Mouse (Mus musculus) testis, adult 2 months (tissue): Measurements from ENCODE around the gene Mtnr1a. TPM values are rescaled to one million over a fixed set of nuclear protein-coding genes. Genes with fewer than 3 reads are reported as not detected.

Experiments used
- H3K27ac ChIP-seq: fragments of 200-500 bp; 2 replicates; pipeline ENCODE4 v1.5.1; 2012; ENCODE audit warnings: low read depth, low read length; ENCODE audit not compliant: control insufficient read depth, insufficient read depth
- H3K27me3 ChIP-seq: fragments of 200-500 bp; 2 replicates; pipeline ENCODE4 v1.6.1; 2012; ENCODE audit warnings: mild to moderate bottlenecking, low read length, moderate library complexity; ENCODE audit not compliant: control insufficient read depth, insufficient read depth
- H3K36me3 ChIP-seq: fragments of 200-500 bp; 2 replicates; pipeline ENCODE4 v1.6.1; 2012; ENCODE audit warnings: mild to moderate bottlenecking, low read length; ENCODE audit not compliant: control insufficient read depth, insufficient read depth
- H3K4me1 ChIP-seq: fragments of 200-500 bp; 2 replicates; pipeline ENCODE4 v1.6.1; 2012; ENCODE audit warnings: low read length; ENCODE audit not compliant: control insufficient read depth, insufficient read depth
- H3K4me3 ChIP-seq: fragments of 200-500 bp; 2 replicates; pipeline ENCODE4 v1.5.1; 2012; ENCODE audit warnings: low read depth, mild to moderate bottlenecking, low read length, moderate library complexity, mixed read lengths; ENCODE audit not compliant: control insufficient read depth
- CTCF ChIP-seq: fragments of 200-500 bp; IDR thresholded peaks from 2 replicates; pipeline ENCODE4 v1.5.1; 2012; ENCODE audit warnings: low read depth, mild to moderate bottlenecking, inconsistent platforms, low read length, moderate library complexity; ENCODE audit not compliant: control insufficient read depth, insufficient read depth, insufficient replicate concordance
- POLR2A ChIP-seq: fragments of 200-500 bp; IDR thresholded peaks from 2 replicates; pipeline ENCODE4 v1.6.1; 2012; ENCODE audit warnings: low read depth, mild to moderate bottlenecking, inconsistent platforms, low read length, moderate library complexity; ENCODE audit not compliant: control insufficient read depth
- polyA plus RNA-seq: library from polyadenylated mRNA; depleted of rRNA; stranded (reverse); fragments of >200 nt; gene quantifications from 2 replicates; pipeline ENCODE4 v1.2.3, GENCODE M21; 2012; rRNA removed

Mtnr1a gene
- polyA plus RNA-seq, 1 experiment: 4.8 TPM

DNA sequence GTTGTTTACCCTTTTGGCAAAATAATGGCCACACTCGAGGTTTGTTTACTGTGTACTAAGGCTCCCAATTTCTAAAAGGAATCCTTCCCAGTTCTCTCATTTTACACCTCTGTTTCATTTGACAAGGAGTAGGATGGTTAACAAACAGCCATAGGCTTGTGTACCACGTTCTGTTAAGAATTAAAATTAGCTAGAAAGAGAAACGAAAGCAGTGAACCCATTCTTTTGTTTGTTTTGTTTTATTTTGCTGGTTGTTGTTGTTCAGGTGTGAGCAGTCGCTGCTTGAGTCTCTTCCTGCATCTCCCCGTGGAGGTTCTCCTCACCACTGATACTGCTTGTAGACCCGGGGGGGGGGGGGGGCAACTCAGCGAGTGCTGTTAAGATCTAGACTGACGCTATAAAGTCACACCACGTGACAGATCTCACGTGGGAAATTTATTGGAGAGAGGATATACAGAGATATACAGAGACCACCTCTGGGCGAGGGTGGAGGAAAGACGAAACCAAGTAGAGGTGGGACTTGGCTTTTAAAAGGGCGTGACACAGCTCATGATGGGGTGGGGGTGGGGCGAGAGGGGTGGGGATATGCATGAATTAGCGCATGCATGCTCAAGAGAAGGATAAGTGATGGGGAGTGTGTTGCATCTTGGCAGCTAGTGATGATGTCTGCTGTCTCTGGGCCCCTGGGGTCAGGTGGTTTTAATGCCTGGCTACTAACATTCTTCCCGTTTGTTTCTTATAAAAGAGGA, 41.3 kb downstream of the Mtnr1a start:
- TF ChIP-seq POLR2A: no peak
- TF ChIP-seq CTCF: no peak
- H3K4me3 ChIP-seq: no peak overlapping the region

DNA sequence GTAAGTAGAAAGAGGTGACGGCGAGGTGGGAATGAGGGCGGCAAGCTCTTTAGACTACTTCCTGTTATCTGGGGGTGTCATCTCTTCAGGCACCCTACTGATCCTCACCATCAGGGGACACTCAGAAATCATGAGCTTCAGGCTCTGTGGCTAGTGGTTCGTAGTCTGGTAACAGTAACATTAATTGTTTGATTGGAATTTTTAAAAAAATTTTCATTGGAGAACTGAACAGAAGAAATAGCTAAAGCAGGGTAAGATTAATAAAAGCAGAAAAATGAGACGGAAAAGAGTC, 41.8 kb downstream of the Mtnr1a start:
- Histone ChIP-seq H3K27me3 (no peaks in the 10 kb centered on the region; the same call in 1 of the 2 replicates), H3K4me3 (no peak overlapping the region), H3K4me1 (no peaks in the 10 kb centered on the region), H3K27ac (no peak overlapping the region), H3K36me3 (no peaks in the 10 kb centered on the region)
- TF ChIP-seq CTCF: no peak
- no peak for TF ChIP-seq POLR2A

More for the DNA sequence above, 41.3 kb downstream of the Mtnr1a start:
- no peaks in the 10 kb centered on the region for H3K36me3 ChIP-seq
- H3K27ac ChIP-seq: no peak overlapping the region
- H3K27me3 ChIP-seq: no peaks in the 10 kb centered on the region; the same call in 1 of the 2 replicates
- H3K4me1 ChIP-seq: no peaks in the 10 kb centered on the region

DNA sequence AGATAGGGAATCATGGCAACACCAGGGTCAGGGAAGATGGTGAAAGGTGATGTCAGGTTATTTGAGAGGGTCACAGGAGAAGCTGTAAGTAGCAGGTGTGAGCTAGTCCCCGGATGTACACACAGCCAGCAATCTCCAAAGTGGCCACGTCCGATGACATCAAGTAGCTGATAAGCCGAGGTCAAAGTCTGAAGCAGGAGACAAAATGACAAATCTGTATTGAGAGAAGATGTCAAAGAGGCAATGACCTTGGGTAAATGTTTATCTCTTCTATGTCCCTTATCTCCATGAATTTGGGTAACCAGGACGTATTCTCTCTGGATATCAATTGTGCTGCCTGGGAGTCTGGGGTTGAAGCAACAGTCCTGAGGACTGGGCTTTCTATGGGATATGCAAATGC, 42.9 kb downstream of the Mtnr1a start:
- no peak overlapping the region for H3K27ac ChIP-seq
- no peak overlapping the region for H3K4me3 ChIP-seq
- H3K27me3 ChIP-seq: no peaks in the 10 kb centered on the region; the same call in 1 of the 2 replicates
- H3K4me1 ChIP-seq: no peaks in the 10 kb centered on the region
- no peaks in the 10 kb centered on the region for H3K36me3 ChIP-seq
- TF ChIP-seq CTCF (no peak), POLR2A (no peak)

DNA sequence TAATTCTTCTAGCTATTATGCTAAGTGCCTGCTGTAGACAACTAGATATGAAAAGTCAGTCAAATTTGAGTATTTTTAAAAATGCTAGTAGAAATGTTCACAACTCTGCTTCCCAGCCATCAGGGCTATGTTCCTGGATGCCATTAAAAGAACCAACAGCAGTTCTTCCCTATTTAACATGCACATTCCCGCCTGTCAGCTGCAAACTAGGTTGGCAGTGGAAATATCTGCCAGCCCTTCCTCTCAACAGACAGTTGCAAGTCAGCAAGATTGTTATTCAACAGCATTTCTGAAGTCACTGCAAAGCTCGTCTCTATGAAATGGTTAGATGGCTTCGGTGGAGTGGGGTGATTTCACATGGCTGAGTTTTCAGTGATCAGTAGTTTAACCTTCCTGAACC, 48.7 kb downstream of the Mtnr1a start:
- Histone ChIP-seq H3K4me3 (no peak overlapping the region), H3K4me1 (no peaks in the 10 kb centered on the region), H3K36me3 (no peaks in the 10 kb centered on the region), H3K27me3 (no peaks in the 10 kb centered on the region), H3K27ac (no peak overlapping the region)
- TF ChIP-seq POLR2A (no peak), CTCF (no peak)

DNA sequence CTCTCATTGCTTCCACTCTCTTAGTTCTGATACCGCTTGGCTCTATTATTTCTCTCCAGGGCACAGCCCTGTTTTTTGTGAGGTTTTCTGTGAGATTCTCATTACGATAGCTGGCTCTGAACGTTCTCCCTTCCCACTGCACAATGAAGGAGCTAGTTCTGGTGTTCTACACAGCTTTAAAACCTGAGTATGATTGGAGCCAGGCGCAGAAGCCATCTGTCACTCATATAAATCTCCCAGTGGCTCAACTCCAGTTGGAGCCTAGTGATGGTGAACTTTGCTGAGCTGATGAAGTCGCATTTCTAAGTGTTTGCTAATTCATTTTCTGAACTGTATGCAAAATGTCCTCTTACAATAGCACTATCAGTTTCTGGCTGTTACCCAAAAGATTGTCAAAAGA, 56.7 kb downstream of the Mtnr1a start:
- no peak overlapping the region for H3K4me3 ChIP-seq
- H3K27me3 ChIP-seq: no peaks in the 10 kb centered on the region
- no peak for TF ChIP-seq POLR2A
- no peak for TF ChIP-seq CTCF
- no peak overlapping the region for H3K27ac ChIP-seq
- H3K4me1 ChIP-seq: no peaks in the 10 kb centered on the region
- H3K36me3 ChIP-seq: no peaks in the 10 kb centered on the region

Other genes with a start within 250 kb of the Mtnr1a start
- gene Fat1, start 133.7 kb upstream of the Mtnr1a start, polyA plus RNA-seq: 9.1 and 10.4 TPM in 2 replicates
- 1.4 and 1.6 TPM in 2 replicates for gene F11, start 192.9 kb downstream of the Mtnr1a start, polyA plus RNA-seq
- gene Klkb1, start 225.7 kb downstream of the Mtnr1a start, polyA plus RNA-seq: 0.85 and 1.1 TPM in 2 replicates
- gene Gm45753, start 239.3 kb downstream of the Mtnr1a start, polyA plus RNA-seq: 0.82 and 1.6 TPM in 2 replicates